Mouse (Mus musculus): ENCODE data around the gene Fgf22.

- TF ChIP-seq CTCF (IDR thresholded peaks at IDR 0.05; ENCODE audit: borderline replicate concordance, insufficient read depth, low read depth, low read length) (no peak), POLR2A (IDR thresholded peaks at IDR 0.05; ENCODE audit: borderline replicate concordance, insufficient read depth, low read length) (no peak)
Observed at GRCm38 (mm10) chr10:79800508-79800907, 45.6 kb downstream of the Fgf22 start.

All from cerebellum, adult 2 months (tissue).